ENCODE assay signal across 31 mouse cellular contexts in the genomic region with DNA sequence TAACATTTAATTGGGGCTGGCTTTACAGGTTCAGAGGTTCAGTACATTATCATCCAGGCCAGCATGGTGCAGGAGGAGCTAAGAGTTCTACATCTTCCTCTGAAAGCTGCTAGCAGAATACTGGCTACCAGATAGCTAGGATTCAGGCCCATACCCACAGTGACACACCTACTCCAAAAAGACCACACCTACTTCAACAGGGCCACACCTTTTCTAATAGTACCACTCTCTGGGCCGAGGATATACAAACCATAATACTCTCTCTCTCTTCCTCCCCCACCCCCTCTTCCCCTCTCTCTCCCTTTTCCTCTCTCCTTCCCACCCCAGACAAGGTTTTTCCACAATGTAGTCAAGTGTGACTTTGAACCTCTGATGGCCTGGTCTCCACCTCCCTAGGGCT. TPM values are rescaled to one million over a fixed set of nuclear protein-coding genes. Genes with fewer than 3 reads are reported as not detected.
DNase-seq lines count a peak whose midpoint lies in the region; ATAC-seq and TF ChIP-seq lines count a peak whose summit lies in the region.
"Had no signal": no experiment of that assay in that cellular context is flagged by ENCODE, and none has a peak within 500 bp of the region (broad histone marks: within the 10 kb centered on the region; RNA-seq: fewer than 3 reads in every experiment).

No protein-coding gene starts in this region.

- H3K4me3 ChIP-seq in liver, postnatal 0 days (ENCODE audit: low read depth, low read length), result no peak overlapping the region
- no peak overlapping the region for H3K4me3 ChIP-seq in liver, embryonic 14.5 days (ENCODE audit: insufficient read depth in 1 of 2, low read depth in 2 of 2, low read length in 2 of 2)
- H3K4me3 ChIP-seq: embryonic facial prominence, embryonic 12.5 days; embryonic facial prominence, embryonic 15.5 days; erythroblast, embryonic 14.5 days; forebrain, embryonic 10.5 days; forebrain, embryonic 13.5 days; gastrocnemius, adult 2 months; heart, embryonic 12.5 days; heart, embryonic 15.5 days had no signal

- DNase-seq in liver, result peak; percentile 29
- no peak for DNase-seq in liver, postnatal 0 days
- DNase-seq in liver, embryonic 14.5 days (ENCODE audit: low read depth in 3 of 3, low spot score in 3 of 3), result peak in 1 of 3 experiments; percentile 36
- no peak for DNase-seq in right cerebral cortex, adult 18-20 months
- DNase-seq in cerebellum, adult 8-10 months, result no peak
- no peak for DNase-seq in thymus, postnatal 14 days
- DNase-seq: adrenal gland, postnatal 14 days; B cell, adult 2 months; cerebellum, adult 18-20 months; cerebellum, adult 9-11 months; cerebellum, postnatal 25 days; gastrocnemius, adult 2 months; gastrocnemius, postnatal 14 days; heart, adult 18-20 months; heart, postnatal 10 days; heart, postnatal 4 days had no signal

- 43% methylated on average over 1 of the region's 1 CpGs for WGBS in liver, postnatal 0 days (ENCODE audit: insufficient replicate concordance)
- 18% methylated on average over 1 of the region's 1 CpGs for WGBS in liver, embryonic 14.5 days (ENCODE audit: insufficient replicate concordance)

- H3K36me3 ChIP-seq in liver, postnatal 0 days (replicated peaks; ENCODE audit: insufficient read depth, low read length), result no peaks in the 10 kb centered on the region
- no peaks in the 10 kb centered on the region for H3K36me3 ChIP-seq in liver, embryonic 14.5 days (replicated peaks; ENCODE audit: control insufficient read depth, insufficient read depth, low read depth)
- H3K36me3 ChIP-seq: embryonic facial prominence, embryonic 12.5 days; embryonic facial prominence, embryonic 15.5 days; forebrain, embryonic 10.5 days; heart, embryonic 12.5 days; heart, embryonic 15.5 days had no signal

- H3K4me1 ChIP-seq in liver, postnatal 0 days (ENCODE audit: insufficient read depth), result peaks cover 15% of the 10 kb centered on the region
- H3K4me1 ChIP-seq in liver, embryonic 14.5 days (replicated peaks; ENCODE audit: control insufficient read depth in 2 of 2, insufficient read depth in 2 of 2, low read length in 1 of 2), result peaks cover 20 to 36% of the 10 kb centered on the region in 2 experiments
- H3K4me1 ChIP-seq: embryonic facial prominence, embryonic 12.5 days had no signal

- no peak for TF ChIP-seq CTCF in liver, postnatal 0 days (IDR thresholded peaks at IDR 0.05; ENCODE audit: low read depth)
- TF ChIP-seq CTCF in liver, embryonic 14.5 days (IDR thresholded peaks at IDR 0.05; ENCODE audit: low read depth), result no peak

- TF ChIP-seq EP300 in liver, postnatal 0 days (IDR thresholded peaks at IDR 0.05; ENCODE audit: low read depth), result no peak
- no peak for TF ChIP-seq EP300 in liver, embryonic 14.5 days (IDR thresholded peaks at IDR 0.05; ENCODE audit: low read depth)

- H3K9ac ChIP-seq in liver, postnatal 0 days (replicated peaks), result no peak overlapping the region
- H3K9ac ChIP-seq in liver, embryonic 14.5 days (replicated peaks), result no peak overlapping the region
- H3K9ac ChIP-seq: embryonic facial prominence, embryonic 12.5 days; embryonic facial prominence, embryonic 15.5 days; forebrain, embryonic 13.5 days; heart, embryonic 12.5 days; heart, embryonic 15.5 days; hindbrain, embryonic 14.5 days had no signal

- H3K27me3 ChIP-seq in liver, postnatal 0 days (ENCODE audit: insufficient read depth, low read length), result no peaks in the 10 kb centered on the region
- H3K27me3 ChIP-seq in liver, embryonic 14.5 days (ENCODE audit: control insufficient read depth, insufficient read depth, low read length), result no peaks in the 10 kb centered on the region
- H3K27me3 ChIP-seq: CH12.LX; embryonic facial prominence, embryonic 12.5 days; heart, embryonic 12.5 days; heart, embryonic 15.5 days; Patski had no signal

- ATAC-seq in liver, postnatal 0 days, result no peak
- peak; percentile 46 for ATAC-seq in erythroblast, adult 5-6 weeks (replicated peaks; ENCODE audit: low FRiP score, poor library complexity, severe bottlenecking)
- peak; percentile 15; the same call in 1 of the 2 replicates for ATAC-seq in liver, embryonic 14.5 days (ENCODE audit: insufficient read depth)
- ATAC-seq: forebrain, embryonic 13.5 days; forebrain, embryonic 16.5 days; hindbrain, postnatal 0 days; inflammation-experienced regulatory T-cells, adult 6 months; Patski had no signal

- H3K27ac ChIP-seq in liver, postnatal 0 days (ENCODE audit: low read depth), result no peak overlapping the region
- H3K27ac ChIP-seq in liver, embryonic 14.5 days, result no peak overlapping the region; the same call in 1 of the 2 replicates
- H3K27ac ChIP-seq: embryonic facial prominence, embryonic 12.5 days; embryonic facial prominence, embryonic 15.5 days; forebrain, embryonic 10.5 days; forebrain, embryonic 13.5 days; gastrocnemius, adult 2 months; heart, embryonic 15.5 days; hindbrain, embryonic 14.5 days; hindbrain, postnatal 0 days had no signal

- no peaks in the 10 kb centered on the region for H3K9me3 ChIP-seq in liver, postnatal 0 days (ENCODE audit: low read length)
- no peaks in the 10 kb centered on the region for H3K9me3 ChIP-seq in liver, embryonic 14.5 days (ENCODE audit: control insufficient read depth, low read length)
- H3K9me3 ChIP-seq: embryonic facial prominence, embryonic 12.5 days; embryonic facial prominence, embryonic 15.5 days; forebrain, embryonic 10.5 days; forebrain, embryonic 13.5 days; G1E; heart, embryonic 12.5 days; heart, embryonic 15.5 days had no signal

- H3K4me2 ChIP-seq in liver, postnatal 0 days (ENCODE audit: low read depth, low read length), result no peak overlapping the region
- H3K4me2 ChIP-seq in liver, embryonic 14.5 days (ENCODE audit: low read depth), result no peak overlapping the region
- H3K4me2 ChIP-seq: embryonic facial prominence, embryonic 12.5 days; embryonic facial prominence, embryonic 15.5 days; forebrain, embryonic 13.5 days; heart, embryonic 12.5 days; heart, embryonic 15.5 days; hindbrain, embryonic 14.5 days had no signal

RNA-seq across cellular contexts. Expression of a gene that starts 4.5 kb away (rescaled TPM):
- 34.8 and 35.2 TPM in 2 replicates for polyA plus RNA-seq in liver, postnatal 0 days (2015; fragmentation: Nextera tagmentation; extraction: Ambion mirVana)
- 15.0 and 21.3 TPM in 2 replicates for total RNA-seq in erythroblast, adult 5-6 weeks (2015; ENCODE audit: low replicate concordance)
- 11.1 and 13.0 TPM in 2 replicates for total RNA-seq in erythroblast, adult 5-6 weeks (2017; ENCODE audit: low replicate concordance)
- polyA plus RNA-seq in liver, embryonic 14.5 days (2012; rRNA removed), result 6.2 and 9.7 TPM in 2 replicates
- polyA plus RNA-seq in liver, embryonic 14.5 days (2014; fragmentation: Nextera tagmentation; extraction: Ambion mirVana), result 19.7 and 24.1 TPM in 2 replicates

RNA-seq across cellular contexts. Expression of a gene that starts 5.4 kb away (rescaled TPM):
- 30.0 and 30.3 TPM in 2 replicates for polyA plus RNA-seq in liver, postnatal 0 days (2015; fragmentation: Nextera tagmentation; extraction: Ambion mirVana)
- 20.4 and 31.3 TPM in 2 replicates for total RNA-seq in erythroblast, adult 5-6 weeks (2015; ENCODE audit: low replicate concordance)
- total RNA-seq in erythroblast, adult 5-6 weeks (2017; ENCODE audit: low replicate concordance), result 23.1 and 25.0 TPM in 2 replicates
- polyA plus RNA-seq in liver, embryonic 14.5 days (2012; rRNA removed), result 9.3 and 13.8 TPM in 2 replicates
- 33.9 and 34.5 TPM in 2 replicates for polyA plus RNA-seq in liver, embryonic 14.5 days (2014; fragmentation: Nextera tagmentation; extraction: Ambion mirVana)

RNA-seq across cellular contexts. Expression of a gene that starts 39.2 kb away (rescaled TPM):
- 86.8 and 90.7 TPM in 2 replicates for polyA plus RNA-seq in liver, postnatal 0 days (2015; fragmentation: Nextera tagmentation; extraction: Ambion mirVana)
- 30.1 and 32.5 TPM in 2 replicates for total RNA-seq in erythroblast, adult 5-6 weeks (2015; ENCODE audit: low replicate concordance)
- total RNA-seq in erythroblast, adult 5-6 weeks (2017; ENCODE audit: low replicate concordance), result 9.3 and 26.3 TPM in 2 replicates
- 33.8 and 39.3 TPM in 2 replicates for polyA plus RNA-seq in liver, embryonic 14.5 days (2012; rRNA removed)
- 84.0 and 87.1 TPM in 2 replicates for polyA plus RNA-seq in liver, embryonic 14.5 days (2014; fragmentation: Nextera tagmentation; extraction: Ambion mirVana)

RNA-seq across cellular contexts. Expression of a gene that starts 55.2 kb away (rescaled TPM):
- polyA plus RNA-seq in liver, postnatal 0 days (2015; fragmentation: Nextera tagmentation; extraction: Ambion mirVana), result 0.34 and 0.45 TPM in 2 replicates
- total RNA-seq in erythroblast, adult 5-6 weeks (2015; ENCODE audit: low replicate concordance), result 5.2 and 7.5 TPM in 2 replicates
- 4.0 and 11.5 TPM in 2 replicates for total RNA-seq in erythroblast, adult 5-6 weeks (2017; ENCODE audit: low replicate concordance)
- polyA plus RNA-seq in liver, embryonic 14.5 days (2012; rRNA removed), result 0.37 and 0.39 TPM in 2 replicates
- polyA plus RNA-seq in liver, embryonic 14.5 days (2014; fragmentation: Nextera tagmentation; extraction: Ambion mirVana), result 0.18 and 0.19 TPM in 2 replicates
- polyA plus RNA-seq: G1E; inflammation-experienced regulatory T-cells, adult 6 months had no signal
